Mouse (Mus musculus): ENCODE measurements at regions not wholly inside any gene's neighbourhood (a gene's known extent, or its start where the extent isn't known, plus 50 kb on each side); places are given as distances from the start of the nearest gene placed in this dataset.

- TF ChIP-seq TAL1 (IDR thresholded peaks at IDR 0.05; ENCODE audit: low read length) (no peak), GATA1 (IDR thresholded peaks at IDR 0.05; ENCODE audit: low read length) (no peak)
Observed at GRCm38 (mm10) chr5:64476641-64477369, 320.7 kb downstream of the Tbc1d1 start.

All from erythroblast, embryonic 14.5 days (primary cell).